Mouse (Mus musculus) bone marrow macrophage, adult 2 months (primary cell): ENCODE results near the gene Ssxa1. TPM values are rescaled to one million over a fixed set of nuclear protein-coding genes. Genes with fewer than 3 reads are reported as not detected.
"Not testable (repeated sequence)": the region's sequence is repeated elsewhere in the genome, so short reads cannot be mapped to it uniquely, and the experiment has no call there.

Experiments used
- H3K27ac ChIP-seq: 2 replicates; pipeline ENCODE4 v1.5.1; 2012; ENCODE audit warnings: low read depth, low read length; ENCODE audit not compliant: insufficient read depth
- H3K4me1 ChIP-seq: 2 replicates; pipeline ENCODE4 v1.6.1; 2012; ENCODE audit warnings: low read length; ENCODE audit not compliant: control insufficient read depth, insufficient read depth
- H3K4me3 ChIP-seq: 2 replicates; pipeline ENCODE4 v1.5.1; 2012; ENCODE audit warnings: mild to moderate bottlenecking, low read length, moderate library complexity; ENCODE audit not compliant: insufficient read depth
- CTCF ChIP-seq: IDR thresholded peaks from 2 replicates; pipeline ENCODE4 v1.5.1; 2012; ENCODE audit warnings: low read depth, mild to moderate bottlenecking, low read length, moderate library complexity
- POLR2A ChIP-seq: IDR thresholded peaks from 2 replicates; pipeline ENCODE4 v1.6.1; 2012; ENCODE audit warnings: mild to moderate bottlenecking, low read depth, low read length, borderline replicate concordance
- polyA plus RNA-seq: library from polyadenylated mRNA; stranded (reverse); fragments of >200 nt; gene quantifications from 2 replicates; pipeline ENCODE4 v1.2.4, GENCODE M21; 2012; ENCODE audit not compliant: missing spikeins, insufficient read depth, insufficient read length

The Ssxa1 gene
- polyA plus RNA-seq, result not detected in 2 replicates

DNA sequence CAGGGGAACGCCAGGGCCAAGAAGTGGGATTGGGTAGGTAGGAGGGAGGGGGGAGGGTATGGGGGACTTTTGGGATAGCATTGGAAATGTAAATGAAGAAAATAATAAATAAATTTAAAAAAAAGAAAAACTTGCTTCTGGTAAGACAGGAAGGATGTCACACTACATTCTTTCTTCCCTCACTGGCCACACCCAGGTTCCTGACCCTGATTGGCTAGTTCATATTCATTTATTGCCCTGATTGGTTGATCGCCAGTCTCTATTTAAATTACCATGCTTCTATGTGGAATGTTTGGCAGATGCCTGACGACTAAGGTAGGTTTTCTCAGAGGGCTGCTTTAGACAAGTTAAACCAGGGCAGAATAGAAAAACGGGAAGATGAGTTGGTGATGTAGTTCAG is at the start of gene Ssxa1:
Ssxa1 (plus strand) TSS at position 301 of the 400 bp plus-strand sequence.
- H3K27ac ChIP-seq, result no peak within 1 kb of the TSS
- no peaks in the 10 kb centered on the region for H3K4me1 ChIP-seq
- TF ChIP-seq CTCF (no peak), POLR2A (no peak)

DNA sequence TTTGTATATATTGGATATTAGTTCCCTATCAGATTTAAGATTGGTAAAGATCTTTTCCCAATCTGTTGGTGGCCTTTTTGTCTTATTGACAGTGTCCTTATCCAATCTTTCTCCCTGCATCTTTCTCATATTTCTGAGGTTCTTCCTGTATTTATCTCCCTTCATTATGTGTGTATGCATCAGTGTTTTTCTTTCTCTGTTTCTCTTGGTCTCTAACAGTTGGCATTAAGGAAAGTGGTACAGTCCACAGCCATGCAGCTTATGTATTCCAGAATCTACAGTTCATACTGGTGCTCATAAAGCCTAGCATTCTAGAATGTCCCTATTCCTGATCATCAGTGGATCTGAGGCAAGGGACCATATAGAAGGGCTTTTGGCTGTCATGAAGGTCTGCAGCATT is 47.5 kb upstream of the Ssxa1 start, which contains the start of gene Spaca5:
Spaca5 (plus strand) TSS at position 301 of the 400 bp plus-strand sequence.
- TF ChIP-seq POLR2A, result no peak
- no peak for TF ChIP-seq CTCF
- Histone ChIP-seq H3K4me3 (no peak within 1 kb of the TSS), H3K4me1 (no peaks in the 10 kb centered on the region), H3K27ac (no peak within 1 kb of the TSS)

More for the DNA sequence above, at the start of gene Ssxa1:
- no peak within 1 kb of the TSS for H3K4me3 ChIP-seq

DNA sequence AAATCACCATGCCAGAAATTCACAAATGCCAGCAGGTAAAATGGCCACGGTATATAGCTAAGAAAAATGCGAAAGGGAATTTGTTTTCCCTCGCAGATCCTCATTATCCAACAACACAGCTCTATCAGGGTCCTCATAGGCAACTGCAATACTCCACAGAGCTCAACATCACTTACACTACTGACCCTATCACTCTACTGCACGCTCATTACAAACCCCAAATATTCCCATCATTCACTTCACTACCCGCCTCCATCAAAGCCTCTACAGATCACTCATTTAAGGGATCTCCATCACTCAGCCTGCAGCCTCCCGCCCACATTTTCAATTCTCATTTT is 27.0 kb upstream of the Ssxa1 start:
- H3K4me3 ChIP-seq, result peak overlapping the region; percentile 65
- H3K4me1 ChIP-seq, result peaks cover 3% of the 10 kb centered on the region; the same call in 1 of the 2 replicates
- no peak for TF ChIP-seq CTCF
- no peak for TF ChIP-seq POLR2A
- no peak overlapping the region for H3K27ac ChIP-seq

DNA sequence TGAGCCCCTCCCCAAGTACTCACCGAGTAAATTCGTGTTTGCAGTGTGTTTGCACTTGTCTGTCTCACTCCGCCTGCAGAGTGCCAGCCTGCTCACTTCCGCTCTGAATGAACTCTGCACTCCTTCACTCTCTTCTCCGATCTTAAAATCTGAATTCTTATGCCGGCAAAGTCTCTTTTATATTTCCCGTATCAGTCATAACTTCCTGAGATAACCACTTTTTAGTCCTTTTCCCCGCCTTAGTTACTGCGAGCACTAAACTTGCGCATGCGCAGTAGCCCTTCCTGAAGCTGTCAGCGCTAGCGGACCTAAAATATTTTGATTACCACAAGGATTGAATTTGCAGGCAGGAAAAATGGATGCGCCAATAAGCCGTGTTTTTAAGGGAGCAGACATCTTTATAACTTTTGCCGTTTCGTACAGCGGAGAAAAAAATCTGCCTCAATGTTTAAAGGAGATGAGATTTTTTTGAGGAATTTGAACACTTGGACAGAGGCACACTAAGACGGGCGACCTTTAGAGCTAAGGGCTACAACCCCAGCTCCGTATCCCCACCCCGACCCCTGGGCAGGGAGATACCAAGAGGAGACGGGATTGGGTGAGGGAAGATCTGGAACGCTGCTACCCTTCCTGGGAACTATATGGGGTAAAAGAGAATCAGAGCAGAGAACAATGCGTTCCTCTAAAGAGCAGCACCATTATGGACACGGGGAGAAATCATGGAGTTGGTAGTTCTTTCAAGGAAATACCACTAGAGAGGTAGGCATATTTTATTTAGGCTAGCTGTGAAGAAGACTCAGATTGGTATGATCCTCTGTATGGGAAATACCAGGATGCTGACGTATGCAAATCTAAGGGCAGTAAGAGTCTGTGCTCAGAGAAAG is 26.4 kb upstream of the Ssxa1 start, which contains the start of gene Zfp300:
Zfp300 (minus strand) TSS at position 545 of the 884 bp plus-strand sequence.
- Histone ChIP-seq H3K4me3 (peak within 1 kb of the TSS; percentile 65), H3K4me1 (peaks cover 3% of the 10 kb centered on the region; the same call in 1 of the 2 replicates), H3K27ac (peak within 1 kb of the TSS; percentile 49)
- no peak for TF ChIP-seq POLR2A
- no peak for TF ChIP-seq CTCF

DNA sequence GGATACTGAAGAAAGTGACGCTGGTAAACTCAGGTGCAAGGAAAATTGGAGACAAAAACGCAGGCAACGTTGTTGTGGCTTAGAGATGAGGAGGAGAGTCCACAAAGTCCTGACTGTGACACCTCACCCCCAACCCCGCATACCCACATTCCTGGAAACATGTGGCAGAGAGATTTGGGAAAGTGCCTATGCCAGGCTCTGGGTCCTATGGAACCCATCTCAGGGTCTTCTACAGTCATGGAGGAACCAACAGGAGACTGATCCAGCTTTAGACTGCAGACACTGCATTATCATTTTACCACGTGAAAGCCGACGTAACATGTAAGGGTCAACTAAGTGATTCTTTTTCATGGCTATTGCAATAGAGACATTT is 25.8 kb upstream of the Ssxa1 start:
- TF ChIP-seq CTCF (no peak), POLR2A (no peak)
- Histone ChIP-seq H3K4me3 (peak overlapping the region; percentile 65), H3K27ac (no peak overlapping the region), H3K4me1 (peaks cover 3% of the 10 kb centered on the region; the same call in 1 of the 2 replicates)

DNA sequence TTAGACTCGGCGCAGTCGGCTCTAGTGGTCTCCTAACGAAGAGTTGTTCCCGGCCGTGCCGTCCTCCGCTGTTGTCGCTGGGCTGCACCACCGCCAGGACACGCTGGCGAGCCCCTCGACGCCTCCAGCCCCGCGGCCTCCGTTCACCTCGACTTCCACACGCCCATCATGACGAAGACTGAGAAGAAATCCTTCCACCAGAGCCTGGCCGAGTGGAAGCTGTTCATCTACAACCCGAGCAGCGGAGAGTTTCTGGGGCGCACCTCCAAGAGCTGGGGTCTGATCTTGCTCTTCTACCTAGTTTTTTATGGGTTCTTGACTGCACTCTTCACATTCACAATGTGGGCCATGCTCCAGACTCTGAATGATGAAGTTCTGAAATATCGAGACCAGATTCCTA is 31.1 kb downstream of the Ssxa1 start:
- not testable (repeated sequence) for H3K4me3 ChIP-seq, H3K27ac ChIP-seq, H3K4me1 ChIP-seq

Other genes starting within 250 kb of the Ssxa1 start
- 8.6 and 10.6 TPM in 2 replicates for gene Timp1, start 245.7 kb upstream of the Ssxa1 start, polyA plus RNA-seq
- gene Syn1, start 194.8 kb upstream of the Ssxa1 start, polyA plus RNA-seq, result 4.8 and 5.7 TPM in 2 replicates
- 362 and 394 TPM in 2 replicates for gene Cfp, start 184.3 kb upstream of the Ssxa1 start, polyA plus RNA-seq
- gene Elk1, start 165.2 kb upstream of the Ssxa1 start, polyA plus RNA-seq, result 13.3 and 14.5 TPM in 2 replicates
- gene Uxt, start 153.8 kb upstream of the Ssxa1 start, polyA plus RNA-seq, result 21.1 and 23.5 TPM in 2 replicates
- 20.8 and 23.6 TPM in 2 replicates for gene Zfp182, start 53.5 kb upstream of the Ssxa1 start, polyA plus RNA-seq
- not detected in 2 replicates for gene Spaca5, start 47.4 kb upstream of the Ssxa1 start, polyA plus RNA-seq
- 0.24 and 0.63 TPM in 2 replicates for gene Zfp300, start 26.3 kb upstream of the Ssxa1 start, polyA plus RNA-seq
- gene Gm21876, start 59.8 kb downstream of the Ssxa1 start, polyA plus RNA-seq, result not detected in 2 replicates